Mouse (Mus musculus): ENCODE results near the gene Csk.

Csk gene

GRCm38 (mm10) chr9:57657843-57658242 lies 4.4 kb upstream of the Csk start:
- DNase-seq (ENCODE audit: low read depth), result peak; percentile 29

- DNase-seq (ENCODE audit: low read depth), result no peak
Observed at GRCm38 (mm10) chr9:57656631-57657350, 3.4 kb upstream of the Csk start.

GRCm38 (mm10) chr9:57655749-57656148 lies 2.3 kb upstream of the Csk start:
- peak; percentile 93 for DNase-seq (ENCODE audit: low read depth)

- DNase-seq (ENCODE audit: low read depth), result no peak
Observed at GRCm38 (mm10) chr9:57654966-57655365, 1.5 kb upstream of the Csk start.

- DNase-seq (ENCODE audit: low read depth), result no peak
Observed at GRCm38 (mm10) chr9:57652855-57653254, 576 bp downstream of the Csk start.

GRCm38 (mm10) chr9:57652351-57652750 lies 1.1 kb downstream of the Csk start:
- DNase-seq (ENCODE audit: low read depth), result no peak

- DNase-seq (ENCODE audit: low read depth), result peak; percentile 70
Observed at GRCm38 (mm10) chr9:57650786-57651311, 2.6 kb downstream of the Csk start.

GRCm38 (mm10) chr9:57650130-57650785 lies 3.2 kb downstream of the Csk start:
- DNase-seq (ENCODE audit: low read depth), result no peak

- DNase-seq (ENCODE audit: low read depth), result peak; percentile 92
Observed at GRCm38 (mm10) chr9:57647286-57648108, 5.9 kb downstream of the Csk start.

GRCm38 (mm10) chr9:57646551-57647103 lies 6.8 kb downstream of the Csk start:
- peak; percentile 98 for DNase-seq (ENCODE audit: low read depth)

- DNase-seq (ENCODE audit: low read depth), result peak; percentile 92
Observed at GRCm38 (mm10) chr9:57644944-57645893, 8.2 kb downstream of the Csk start.

GRCm38 (mm10) chr9:57644442-57644943 lies 8.9 kb downstream of the Csk start:
- peak; percentile 39 for DNase-seq (ENCODE audit: low read depth)

- DNase-seq (ENCODE audit: low read depth), result peak; percentile 95
Observed at GRCm38 (mm10) chr9:57643856-57644180, 9.6 kb downstream of the Csk start.

- no peak for DNase-seq (ENCODE audit: low read depth)
Observed at GRCm38 (mm10) chr9:57643169-57643855, 10.1 kb downstream of the Csk start.

GRCm38 (mm10) chr9:57641775-57642550 lies 11.5 kb downstream of the Csk start:
- DNase-seq (ENCODE audit: low read depth), result no peak

- no peak for DNase-seq (ENCODE audit: low read depth)
Observed at GRCm38 (mm10) chr9:57641022-57641421, 12.4 kb downstream of the Csk start.

- peak; percentile 95 for DNase-seq (ENCODE audit: low read depth)
Observed at GRCm38 (mm10) chr9:57640384-57640783, 13.0 kb downstream of the Csk start.

- DNase-seq (ENCODE audit: low read depth), result no peak
Observed at GRCm38 (mm10) chr9:57639661-57640328, 13.6 kb downstream of the Csk start.
